Mouse (Mus musculus) C2C12 (cell line): Measurements from ENCODE around the gene Gata2.

Source experiments
- CTCF ChIP-seq: IDR thresholded peaks from one replicate; pipeline ENCODE4 v1.5.1; 2011; ENCODE audit not compliant: control insufficient read depth, insufficient read depth, insufficient read length
- MAX ChIP-seq: IDR thresholded peaks from one replicate; pipeline ENCODE4 v1.6.1; 2011; ENCODE audit warnings: mild to moderate bottlenecking, control low read depth
- MYOD1 ChIP-seq: IDR thresholded peaks from one replicate; pipeline ENCODE4 v1.6.1; 2011; ENCODE audit warnings: low read depth; ENCODE audit not compliant: control insufficient read depth, insufficient read length

GRCm38 (mm10) chr6:88201926-88202700, 8.4 kb downstream of the Gata2 start:
- TF ChIP-seq MYOD1 (no peak), CTCF (no peak), MAX (no peak)
